Mouse (Mus musculus) heart, adult 8-10 months (tissue): ENCODE data around the gene Car1. TPM values are rescaled to one million over a fixed set of nuclear protein-coding genes. Genes with fewer than 3 reads are reported as not detected.
"Not testable (repeated sequence)": the region's sequence is repeated elsewhere in the genome, so short reads cannot be mapped to it uniquely, and the experiment has no call there.

Experiments
- DNase-seq: peaks from one replicate; pipeline ENCODE4 v3.0.0; 2022; ENCODE audit warnings: low spot score
- total RNA-seq, 4 experiments: library from RNA; stranded (reverse); gene quantifications; 2 replicates each; pipeline ENCODE4 v1.2.4; 2022

The Car1 gene
- total RNA-seq, 4 experiments from 2014 or later: not detected

DNA sequence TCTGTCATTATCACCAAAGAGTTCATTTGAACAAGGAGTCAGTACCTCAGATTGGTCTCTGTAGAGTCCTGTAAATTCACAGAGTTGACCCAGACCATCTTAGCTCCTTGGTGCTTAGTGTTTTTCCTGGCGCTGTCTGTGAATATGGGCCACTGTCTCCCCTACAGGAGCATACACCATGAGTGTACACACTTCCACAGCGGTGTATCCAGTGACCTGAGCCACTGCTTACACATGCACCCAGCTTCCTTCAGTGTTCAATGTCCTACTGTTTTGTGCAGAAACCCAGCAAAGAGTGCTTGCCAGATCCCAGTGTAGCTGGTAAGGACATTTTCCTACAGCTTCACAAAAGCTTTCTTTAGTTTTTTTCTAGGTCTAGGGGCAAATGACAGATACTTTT lies 22.8 kb downstream of the Car1 start:
- DNase-seq: no peak

DNA sequence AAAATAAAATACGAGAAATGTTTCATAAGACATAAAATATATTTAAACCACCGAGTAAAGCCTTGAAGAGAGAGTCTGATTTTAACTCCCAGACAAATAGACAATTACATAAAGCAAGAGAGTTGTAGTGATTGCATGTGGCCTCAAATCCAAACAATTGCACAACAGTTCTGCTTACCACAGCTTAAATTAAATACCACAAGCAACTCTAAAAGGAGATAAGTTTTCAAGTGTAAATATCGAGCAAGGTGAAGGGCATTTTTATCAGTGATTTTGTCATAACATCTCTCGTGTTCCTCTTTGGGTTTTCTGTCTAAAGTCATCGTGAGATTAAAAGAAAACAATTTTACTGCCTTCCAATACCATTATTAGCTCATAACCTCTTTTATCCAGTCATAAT lies 25.0 kb downstream of the Car1 start:
- not testable (repeated sequence) for DNase-seq

DNA sequence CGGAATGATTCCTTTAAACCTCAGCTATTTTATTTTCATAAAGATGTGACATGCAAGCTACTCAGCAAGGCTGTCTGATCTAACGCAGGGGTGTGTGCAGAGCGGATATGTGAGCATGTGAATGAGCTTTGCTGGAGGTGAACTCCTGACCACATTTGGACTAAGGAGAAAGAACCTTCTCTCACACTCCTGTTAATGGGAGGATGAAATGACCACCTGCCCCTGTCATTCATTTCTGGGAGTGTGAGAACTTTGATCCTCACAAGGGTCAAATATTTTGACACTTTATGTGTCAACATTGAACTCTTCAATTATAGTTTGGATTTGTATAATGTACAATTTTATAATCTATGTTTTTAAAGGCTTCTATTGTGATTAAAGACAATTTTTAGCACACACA lies 25.8 kb downstream of the Car1 start:
- not testable (repeated sequence) for DNase-seq

DNA sequence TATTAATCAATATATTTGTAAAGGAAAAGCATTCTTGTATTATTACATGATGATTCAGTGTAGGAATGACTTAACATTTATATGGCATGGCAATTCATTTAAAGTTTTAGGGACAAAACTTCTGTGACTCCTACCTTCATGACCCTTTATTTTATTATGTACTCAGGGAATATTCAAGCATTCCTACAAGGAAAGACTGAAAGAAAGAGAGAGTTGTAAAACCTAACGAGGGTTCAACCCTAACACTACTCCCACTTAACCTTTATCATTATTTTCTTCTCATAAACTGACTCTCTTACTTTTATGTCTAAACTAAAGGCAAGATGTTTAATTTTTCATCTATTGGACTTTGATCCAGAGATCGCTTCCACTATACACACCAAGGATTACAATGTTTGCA lies 28.0 kb downstream of the Car1 start:
- DNase-seq: no peak

DNA sequence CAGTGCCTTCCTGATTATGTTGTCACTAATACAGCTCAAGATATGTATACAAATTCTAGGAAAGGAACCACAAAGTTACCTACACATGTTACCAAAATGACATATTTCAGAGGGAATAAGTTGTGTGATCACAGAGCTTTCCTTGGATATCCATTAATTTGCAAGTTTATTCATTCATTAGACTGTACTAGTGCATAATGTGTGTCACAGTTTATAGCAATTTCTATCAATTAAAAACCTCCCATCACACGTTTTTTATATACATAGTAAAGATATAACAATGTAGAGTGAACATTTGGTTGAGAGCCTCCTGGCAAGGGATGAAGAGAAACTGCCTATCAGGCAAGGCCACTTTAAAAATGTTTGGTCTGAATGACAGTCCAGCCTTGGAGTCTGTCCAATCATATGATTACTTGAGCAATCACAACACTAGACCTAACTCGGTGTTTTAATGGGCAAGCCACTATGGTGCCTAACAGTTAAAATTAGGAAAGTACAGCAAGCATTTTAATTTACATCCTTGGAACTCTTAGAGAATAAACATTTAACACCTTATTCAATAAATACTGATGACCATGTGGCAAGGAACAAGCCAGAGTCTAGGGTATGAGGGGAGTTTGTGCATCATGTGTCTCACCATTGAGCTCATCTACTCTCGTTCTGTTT lies 31.5 kb downstream of the Car1 start:
- not testable (repeated sequence) for DNase-seq

DNA sequence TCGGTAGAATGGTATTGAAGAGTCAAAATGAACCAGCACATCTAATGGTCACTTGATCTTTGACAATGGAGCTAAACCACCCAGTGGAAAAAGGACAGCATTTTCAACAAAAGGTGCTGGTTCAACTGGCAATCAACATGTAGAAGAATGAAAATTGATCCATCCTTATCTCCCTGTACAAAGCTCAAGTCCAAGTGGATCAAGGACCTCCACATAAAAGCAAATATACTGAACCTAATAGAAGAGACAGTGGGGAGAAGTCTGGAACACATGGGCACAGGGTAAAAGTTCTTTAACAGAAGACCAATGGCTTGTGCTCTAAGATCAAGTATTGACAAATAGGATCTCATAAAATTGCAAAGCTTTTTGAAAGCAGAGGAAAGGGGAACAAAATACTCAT lies 33.6 kb downstream of the Car1 start:
- not testable (repeated sequence) for DNase-seq

DNA sequence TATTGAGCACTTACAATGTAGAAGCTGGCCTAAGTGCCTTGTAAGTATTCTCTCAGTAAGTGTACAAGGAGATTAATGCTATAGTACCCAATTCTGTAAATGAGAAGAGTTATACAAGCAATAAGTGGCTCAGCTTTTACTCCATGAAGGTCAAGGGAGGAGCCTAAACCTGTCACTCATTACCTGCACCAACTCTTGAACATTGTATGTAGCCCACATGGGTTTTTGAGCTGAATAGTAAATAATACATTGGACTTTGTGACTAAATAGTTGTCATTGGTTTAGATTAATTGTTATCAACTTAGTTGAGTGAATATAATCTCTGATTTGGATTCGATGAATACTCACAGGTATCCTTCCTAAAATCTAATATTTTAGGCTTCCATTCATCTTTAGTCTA lies 35.7 kb downstream of the Car1 start:
- DNase-seq: not testable (repeated sequence)

DNA sequence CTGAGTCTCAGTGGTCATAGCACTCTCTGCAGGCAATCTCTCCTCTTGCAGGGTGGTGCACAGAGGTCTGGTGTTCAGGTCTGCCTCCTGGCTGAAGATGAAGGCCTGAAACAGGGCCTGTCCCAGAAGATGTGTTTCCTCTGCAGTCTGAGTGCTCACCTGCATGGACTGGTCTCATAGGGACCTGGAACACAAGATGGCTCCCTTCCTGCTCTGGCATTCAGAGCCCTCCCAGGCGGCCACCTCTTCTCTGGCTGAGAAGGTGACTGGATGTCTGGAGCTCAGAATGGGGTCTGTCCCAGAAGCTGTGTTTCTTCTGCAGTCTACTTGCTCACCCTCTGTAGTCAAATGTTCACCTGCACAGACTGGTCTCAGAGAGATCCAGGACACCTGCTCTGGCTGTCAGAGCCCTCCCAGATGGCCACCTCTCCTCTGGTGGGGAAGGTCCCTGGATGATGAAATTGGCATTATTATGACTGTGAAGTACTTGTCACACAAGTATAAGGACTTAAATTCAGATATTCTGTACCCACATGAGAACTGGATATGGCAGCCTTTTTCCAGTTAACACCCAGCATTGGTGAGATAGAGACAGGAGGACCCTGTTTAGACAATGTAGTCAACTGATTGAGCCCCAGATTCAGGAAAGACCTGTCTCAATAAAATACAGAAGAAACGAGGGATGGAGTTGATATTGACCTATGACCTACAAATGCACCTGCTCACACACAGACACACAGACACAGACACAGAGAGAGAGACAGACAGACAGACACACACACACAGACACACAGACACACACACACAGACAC lies 43.2 kb downstream of the Car1 start:
- DNase-seq: no peak

DNA sequence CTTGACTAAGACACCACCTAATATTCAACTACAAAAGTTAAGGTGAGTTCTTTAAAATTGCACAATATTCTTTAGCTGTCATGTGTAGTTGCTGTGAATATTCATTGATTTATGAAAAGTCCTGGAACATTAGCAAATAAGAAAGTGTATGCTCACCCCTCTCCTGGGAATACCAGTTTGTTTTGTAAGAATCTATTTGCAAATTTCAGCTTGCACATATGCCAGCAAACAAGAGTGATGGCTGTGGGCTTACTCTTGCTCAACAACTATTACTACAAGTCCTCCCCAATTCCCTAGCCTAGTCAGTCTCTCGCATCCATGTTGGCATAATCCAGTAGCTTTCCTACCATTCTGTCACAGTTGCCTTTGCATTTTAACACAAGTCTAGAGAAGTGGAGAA lies 52.5 kb downstream of the Car1 start:
- DNase-seq: no peak

DNA sequence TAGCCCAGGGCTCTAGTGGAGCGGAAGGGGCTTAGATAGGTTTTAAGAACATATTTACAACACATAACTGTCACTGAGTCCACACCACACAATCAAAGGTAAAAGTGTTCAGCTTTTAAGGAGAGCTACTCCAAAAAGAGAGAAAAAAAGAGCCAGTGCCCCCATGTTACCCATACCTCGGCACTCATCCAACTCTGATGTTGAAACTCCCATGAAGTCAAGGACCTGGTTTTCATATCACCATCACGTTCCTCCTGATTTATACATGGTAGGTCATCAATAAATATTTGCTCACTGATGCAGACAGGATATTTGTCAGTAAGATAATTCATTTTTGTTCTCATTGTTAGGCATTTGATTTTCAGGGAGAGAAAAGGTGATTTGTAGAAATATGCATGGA lies 62.1 kb downstream of the Car1 start:
- no peak for DNase-seq

DNA sequence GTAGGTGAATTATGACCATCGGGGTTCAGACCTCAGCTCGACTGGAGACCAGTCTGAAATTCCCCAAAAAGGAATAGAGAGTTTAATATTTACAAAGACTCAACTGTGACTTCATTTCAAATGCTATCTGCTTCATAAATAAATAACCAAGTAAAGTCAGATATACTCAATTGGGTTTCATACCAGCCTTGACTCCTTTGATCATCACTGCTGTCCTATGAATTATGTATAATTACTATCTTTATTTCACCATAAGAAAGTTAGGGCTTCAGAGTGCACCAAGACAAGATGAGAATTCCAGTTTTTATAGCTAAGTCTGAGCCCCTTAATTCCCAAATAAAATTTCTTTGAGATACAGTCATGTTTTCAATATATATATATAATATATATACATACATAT lies 69.9 kb downstream of the Car1 start:
- DNase-seq: no peak

DNA sequence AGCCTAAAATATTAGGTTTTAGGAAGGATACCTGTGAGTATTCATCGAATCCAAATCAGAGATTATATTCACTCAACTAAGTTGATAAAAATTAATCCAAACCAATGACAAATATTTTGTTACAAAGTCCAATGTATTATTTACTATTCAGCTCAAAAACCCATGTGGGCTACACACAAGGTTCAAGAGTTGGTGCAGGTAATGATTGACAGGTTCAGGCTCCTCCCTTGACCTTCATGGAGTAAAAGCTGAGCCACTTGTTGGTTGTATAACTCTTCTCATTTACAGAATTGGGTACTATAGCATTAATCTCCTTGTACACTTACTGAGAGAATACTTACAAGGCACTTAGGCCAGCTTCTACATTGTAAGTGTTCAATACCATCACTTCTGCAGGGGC lies 80.7 kb downstream of the Car1 start:
- not testable (repeated sequence) for DNase-seq

DNA sequence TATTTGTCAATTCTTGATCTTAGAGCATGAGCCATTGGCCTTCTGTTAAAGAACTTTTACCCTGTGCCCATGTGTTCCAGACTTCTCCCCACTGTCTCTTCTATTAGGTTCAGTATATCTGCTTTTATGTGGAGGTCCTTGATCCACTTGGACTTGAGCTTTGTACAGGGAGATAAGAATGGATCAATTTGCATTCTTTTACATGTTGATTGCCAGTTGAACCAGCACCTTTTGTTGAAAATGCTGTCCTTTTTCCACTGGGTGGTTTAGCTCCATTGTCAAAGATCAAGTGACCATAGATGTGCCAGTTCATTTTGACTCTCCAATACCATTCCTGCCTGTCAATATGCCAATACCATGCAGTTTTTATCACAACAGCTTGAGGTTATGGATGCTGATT lies 82.7 kb downstream of the Car1 start:
- DNase-seq: not testable (repeated sequence)

Other genes with a start within 250 kb of the Car1 start
- gene 1810022K09Rik, start 197.1 kb downstream of the Car1 start, total RNA-seq: 10 to 100 TPM; 71.7 to 90.0 (median 73.8) TPM
- gene Car13, start 166.6 kb downstream of the Car1 start, total RNA-seq: 1 to 10 TPM in 1 of 4 experiments, under 1 TPM in 3; 0.54 to 1.0 (median 0.74) TPM
- gene Car3, start 55.1 kb upstream of the Car1 start, total RNA-seq: 10 to 100 TPM; 19.3 to 24.9 (median 23.7) TPM
- gene Car2, start 77.9 kb upstream of the Car1 start, total RNA-seq: 1 to 10 TPM; 6.0 to 7.2 (median 7.0) TPM